Mouse (Mus musculus): ENCODE measurements around the gene Fam219b. TPM values are rescaled to one million over a fixed set of nuclear protein-coding genes. Genes with fewer than 3 reads are reported as not detected.

Fam219b gene
- polyA plus RNA-seq, 1 experiment = 9.5 TPM

GRCm38 (mm10) chr9:57557215-57557614, 19.9 kb downstream of the Fam219b start:
- Histone ChIP-seq H3K4me3 (ENCODE audit: insufficient read depth, low read length) (no peak overlapping the region), H3K27ac (ENCODE audit: insufficient read depth, low read length) (no peak overlapping the region), H3K4me1 (ENCODE audit: control insufficient read depth, insufficient read depth, low read length) (peaks cover 6% of the 10 kb centered on the region; the same call in 1 of the 2 replicates)
- TF ChIP-seq POLR2A (IDR thresholded peaks at IDR 0.05; ENCODE audit: extremely low read depth, insufficient read depth, low read length) (no peak), CTCF (IDR thresholded peaks at IDR 0.05; ENCODE audit: extremely low read depth, insufficient read depth, low read length) (no peak)

DNA sequence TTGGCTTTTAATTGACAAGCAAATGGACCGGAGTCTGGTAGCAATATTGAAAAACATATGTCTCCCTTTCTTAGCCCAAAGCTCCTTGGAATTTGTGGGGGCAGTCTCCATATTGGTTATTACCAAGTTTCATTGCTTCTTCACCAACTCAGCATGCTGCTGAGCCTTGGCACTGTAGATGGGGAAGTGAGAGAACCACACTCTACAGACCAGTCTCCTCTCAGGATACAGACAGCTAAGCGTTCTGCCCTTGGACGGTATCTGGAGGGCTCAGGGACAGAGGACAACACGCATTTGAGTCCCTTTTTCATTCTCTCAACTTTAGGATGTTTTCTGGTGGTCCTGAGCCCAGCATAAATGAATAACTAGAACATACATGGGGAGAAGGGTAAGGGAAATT, 21.3 kb downstream of the Fam219b start:
- TF ChIP-seq POLR2A (IDR thresholded peaks at IDR 0.05; ENCODE audit: extremely low read depth, insufficient read depth, low read length) (no peak), CTCF (IDR thresholded peaks at IDR 0.05; ENCODE audit: extremely low read depth, insufficient read depth, low read length) (no peak)
- H3K4me3 ChIP-seq (ENCODE audit: insufficient read depth, low read length) = no peak overlapping the region
- peaks cover 7% of the 10 kb centered on the region; the same call in 1 of the 2 replicates for H3K4me1 ChIP-seq (ENCODE audit: control insufficient read depth, insufficient read depth, low read length)
- H3K27ac ChIP-seq (ENCODE audit: insufficient read depth, low read length) = 0 out of 2 replicates have a peak overlapping the region, but pooled peaks have one; percentile 3

- TF ChIP-seq POLR2A (IDR thresholded peaks at IDR 0.05; ENCODE audit: extremely low read depth, insufficient read depth, low read length) = no peak
- no peak for TF ChIP-seq CTCF (IDR thresholded peaks at IDR 0.05; ENCODE audit: extremely low read depth, insufficient read depth, low read length)
- Histone ChIP-seq H3K27ac (ENCODE audit: insufficient read depth, low read length) (no peak overlapping the region), H3K4me1 (ENCODE audit: control insufficient read depth, insufficient read depth, low read length) (peaks cover 8% of the 10 kb centered on the region; the same call in 1 of the 2 replicates), H3K4me3 (ENCODE audit: insufficient read depth, low read length) (no peak overlapping the region)
Observed at GRCm38 (mm10) chr9:57559568-57559967, 22.2 kb downstream of the Fam219b start.

DNA sequence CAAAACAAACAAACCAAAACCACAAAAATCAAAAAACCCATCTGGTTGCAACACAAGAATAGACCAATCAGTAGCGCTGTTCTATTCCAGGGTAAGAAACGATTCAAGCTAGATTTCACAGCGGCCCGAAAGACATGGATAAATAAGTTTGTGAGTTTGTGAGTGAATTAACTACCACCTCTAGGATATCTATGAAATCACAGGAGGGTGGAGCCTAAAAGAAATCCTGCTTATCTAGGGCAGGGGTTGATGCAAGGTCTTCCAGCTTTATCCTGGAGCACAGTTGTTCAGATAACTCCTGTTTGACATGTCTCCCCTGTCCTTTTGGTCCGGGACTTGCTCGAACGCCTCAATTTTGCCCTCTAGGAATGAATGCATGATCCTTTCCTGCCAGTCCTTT, 22.9 kb downstream of the Fam219b start:
- peak overlapping the region; percentile 59 for H3K4me3 ChIP-seq (ENCODE audit: insufficient read depth, low read length)
- peak overlapping the region; percentile 63 for H3K27ac ChIP-seq (ENCODE audit: insufficient read depth, low read length)

DNA sequence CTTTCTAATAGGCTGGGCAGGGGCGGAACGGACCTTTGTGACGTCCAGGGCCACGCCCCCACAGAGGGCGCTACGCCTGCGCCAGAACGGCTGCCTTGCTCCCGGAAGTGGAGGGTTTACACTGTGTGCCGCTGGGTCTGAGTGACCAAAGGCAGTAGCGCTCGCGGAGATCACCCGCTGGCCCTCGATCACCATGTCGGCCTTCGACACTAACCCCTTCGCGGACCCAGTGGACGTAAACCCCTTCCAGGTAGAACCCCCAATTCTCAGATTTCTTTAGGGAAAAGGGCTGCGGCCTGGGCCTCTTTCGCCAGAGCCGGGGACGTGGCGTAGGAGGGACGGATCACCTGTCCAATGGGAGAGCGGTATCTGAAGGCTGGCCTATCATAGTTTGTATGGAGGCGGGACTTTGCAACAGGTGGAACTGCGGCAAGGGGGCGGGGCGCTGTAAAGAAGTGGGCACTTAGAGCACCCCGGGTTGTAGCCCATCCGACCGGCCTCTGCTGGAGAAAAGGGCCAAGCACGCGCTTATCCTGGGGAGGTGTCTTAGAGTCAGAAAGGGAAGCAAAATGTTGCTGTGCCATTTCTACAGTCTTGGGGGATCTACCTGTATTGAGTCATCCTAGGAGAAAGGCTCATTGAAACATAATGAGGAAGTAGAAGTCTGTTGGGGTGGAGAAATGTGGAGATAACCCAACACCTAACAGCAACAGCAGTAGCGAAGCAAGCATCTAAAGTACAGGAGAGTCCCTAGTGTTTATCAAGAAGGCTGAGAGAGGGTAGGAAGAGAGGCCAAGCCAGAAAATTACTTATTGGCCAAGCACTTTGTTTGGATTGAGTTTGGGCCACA, 23.8 kb downstream of the Fam219b start, which contains the start of gene Scamp2:
Gene Scamp2, plus strand, starts transcription at position 83 of the 850 bp plus-strand sequence.
- Histone ChIP-seq H3K4me3 (ENCODE audit: insufficient read depth, low read length) (peak within 1 kb of the TSS; percentile 59), H3K27ac (ENCODE audit: insufficient read depth, low read length) (peak within 1 kb of the TSS; percentile 69), H3K4me1 (ENCODE audit: control insufficient read depth, insufficient read depth, low read length) (peaks cover 9% of the 10 kb centered on the region; the same call in 1 of the 2 replicates)
- TF ChIP-seq POLR2A (IDR thresholded peaks at IDR 0.05; ENCODE audit: extremely low read depth, insufficient read depth, low read length) (peak; percentile 86), CTCF (IDR thresholded peaks at IDR 0.05; ENCODE audit: extremely low read depth, insufficient read depth, low read length) (no peak)

More for the DNA sequence above, 22.9 kb downstream of the Fam219b start:
- TF ChIP-seq POLR2A (IDR thresholded peaks at IDR 0.05; ENCODE audit: extremely low read depth, insufficient read depth, low read length) (no peak), CTCF (IDR thresholded peaks at IDR 0.05; ENCODE audit: extremely low read depth, insufficient read depth, low read length) (no peak)
- peaks cover 8% of the 10 kb centered on the region; the same call in 1 of the 2 replicates for H3K4me1 ChIP-seq (ENCODE audit: control insufficient read depth, insufficient read depth, low read length)

DNA sequence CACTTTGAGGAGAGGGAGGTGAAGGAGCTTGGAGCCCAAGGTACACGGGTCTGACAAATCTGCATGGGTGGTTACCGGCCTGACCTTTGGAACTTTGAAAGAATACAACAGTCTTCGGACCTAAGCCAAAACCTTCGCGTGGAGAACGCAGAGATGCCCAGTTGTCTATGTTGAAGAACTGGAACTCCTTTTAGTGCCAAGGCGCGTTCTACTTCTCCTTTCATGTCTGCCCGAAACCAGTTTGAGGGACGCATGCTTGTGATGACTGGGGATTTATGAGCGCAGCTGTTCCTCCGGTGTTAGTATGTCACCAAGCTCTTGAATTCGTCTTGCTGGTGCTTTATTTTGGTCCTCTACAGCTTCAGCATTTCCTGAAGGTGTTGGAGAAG, 24.4 kb downstream of the Fam219b start:
- Histone ChIP-seq H3K27ac (ENCODE audit: insufficient read depth, low read length) (no peak overlapping the region), H3K4me1 (ENCODE audit: control insufficient read depth, insufficient read depth, low read length) (peaks cover 13% of the 10 kb centered on the region; the same call in 1 of the 2 replicates), H3K4me3 (ENCODE audit: insufficient read depth, low read length) (peak overlapping the region; percentile 59; the same call in 1 of the 2 replicates)
- TF ChIP-seq POLR2A (IDR thresholded peaks at IDR 0.05; ENCODE audit: extremely low read depth, insufficient read depth, low read length) = no peak
- no peak for TF ChIP-seq CTCF (IDR thresholded peaks at IDR 0.05; ENCODE audit: extremely low read depth, insufficient read depth, low read length)

- H3K4me1 ChIP-seq (ENCODE audit: control insufficient read depth, insufficient read depth, low read length) = peaks cover 15% of the 10 kb centered on the region
- H3K27ac ChIP-seq (ENCODE audit: insufficient read depth, low read length) = no peak overlapping the region
- H3K4me3 ChIP-seq (ENCODE audit: insufficient read depth, low read length) = no peak overlapping the region
- TF ChIP-seq CTCF (IDR thresholded peaks at IDR 0.05; ENCODE audit: extremely low read depth, insufficient read depth, low read length) (no peak), POLR2A (IDR thresholded peaks at IDR 0.05; ENCODE audit: extremely low read depth, insufficient read depth, low read length) (no peak)
Observed at GRCm38 (mm10) chr9:57562896-57563372, 25.6 kb downstream of the Fam219b start.

- peaks cover 15% of the 10 kb centered on the region for H3K4me1 ChIP-seq (ENCODE audit: control insufficient read depth, insufficient read depth, low read length)
- H3K4me3 ChIP-seq (ENCODE audit: insufficient read depth, low read length) = no peak overlapping the region
- TF ChIP-seq POLR2A (IDR thresholded peaks at IDR 0.05; ENCODE audit: extremely low read depth, insufficient read depth, low read length) (no peak), CTCF (IDR thresholded peaks at IDR 0.05; ENCODE audit: extremely low read depth, insufficient read depth, low read length) (no peak)
- H3K27ac ChIP-seq (ENCODE audit: insufficient read depth, low read length) = no peak overlapping the region
Observed at GRCm38 (mm10) chr9:57564609-57565008, 27.3 kb downstream of the Fam219b start.

GRCm38 (mm10) chr9:57565741-57566221, 28.5 kb downstream of the Fam219b start:
- Histone ChIP-seq H3K4me3 (ENCODE audit: insufficient read depth, low read length) (no peak overlapping the region), H3K4me1 (ENCODE audit: control insufficient read depth, insufficient read depth, low read length) (peaks cover 15% of the 10 kb centered on the region), H3K27ac (ENCODE audit: insufficient read depth, low read length) (peak overlapping the region; percentile 48; the same call in 1 of the 2 replicates)
- TF ChIP-seq POLR2A (IDR thresholded peaks at IDR 0.05; ENCODE audit: extremely low read depth, insufficient read depth, low read length) (no peak), CTCF (IDR thresholded peaks at IDR 0.05; ENCODE audit: extremely low read depth, insufficient read depth, low read length) (no peak)

All from cortical plate, adult 2 months (tissue).